Mouse (Mus musculus) mature B cell (primary cell): ENCODE data around the gene Fgf10.

Source experiments
- in situ Hi-C: fragments of 300-500 bp; cut with MboI; formaldehyde crosslinking; loops from 2 replicates; pipeline ENCODE4 v1.14.3; 2019

Fgf10 gene

DNA sequence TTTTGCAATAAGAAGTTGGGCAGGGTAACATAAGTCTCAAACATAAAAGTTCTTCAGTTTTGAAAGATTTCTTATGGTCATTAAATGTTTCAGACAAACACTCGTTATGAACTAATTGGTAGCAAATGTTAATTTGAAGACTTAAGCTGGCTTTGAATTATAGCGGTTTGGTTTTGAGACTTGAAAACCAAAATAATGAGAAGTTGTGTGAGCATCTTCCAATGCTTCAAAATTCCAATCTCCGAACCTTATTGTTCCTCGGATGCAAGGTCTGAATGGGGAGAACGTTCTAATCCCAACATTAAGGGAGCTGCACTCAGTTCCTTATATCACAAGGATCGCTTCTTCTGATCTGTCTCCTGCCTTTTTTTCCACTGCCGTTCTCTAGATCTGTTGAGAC is at the start of gene Fgf10:
TSS of gene Fgf10 (plus strand) at position 301 of the 400 bp plus-strand sequence.
- in situ Hi-C loops = no loop called here

DNA sequence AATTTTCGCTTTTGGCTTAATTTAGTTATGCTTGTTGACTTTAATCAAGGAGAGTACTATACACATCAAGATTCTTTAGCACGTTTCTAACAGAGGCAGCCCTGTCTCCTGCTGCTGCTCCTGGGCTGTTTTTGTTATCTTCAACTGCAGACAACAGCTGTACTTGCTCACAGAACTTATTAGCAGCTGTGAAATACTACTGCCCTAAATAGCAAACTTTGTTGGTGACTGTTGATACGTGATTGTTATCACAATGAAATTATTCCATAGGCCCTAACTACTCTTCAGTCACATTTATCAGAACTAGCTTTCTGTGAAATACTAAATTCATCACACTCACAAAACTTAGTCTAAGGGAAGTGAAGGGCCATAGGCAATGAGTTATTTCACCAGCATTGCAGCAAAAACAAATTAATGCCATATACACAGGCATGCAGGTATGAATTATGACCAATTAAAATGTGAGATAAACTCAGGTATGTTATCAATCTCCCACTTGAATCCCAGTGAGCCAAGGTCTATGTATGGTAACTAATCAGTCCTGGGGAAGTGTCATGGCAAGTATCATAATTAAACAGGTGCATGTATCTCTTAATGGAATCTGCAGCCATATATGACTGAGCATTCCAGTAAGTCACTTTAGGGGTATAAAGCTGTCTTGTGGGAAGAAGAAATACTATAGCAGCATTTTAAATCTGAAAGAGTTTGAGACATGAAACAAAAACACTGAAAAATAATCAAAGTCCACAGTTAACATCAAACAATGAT is 39.7 kb upstream of the Fgf10 start:
- in situ Hi-C loops = no loop called here

DNA sequence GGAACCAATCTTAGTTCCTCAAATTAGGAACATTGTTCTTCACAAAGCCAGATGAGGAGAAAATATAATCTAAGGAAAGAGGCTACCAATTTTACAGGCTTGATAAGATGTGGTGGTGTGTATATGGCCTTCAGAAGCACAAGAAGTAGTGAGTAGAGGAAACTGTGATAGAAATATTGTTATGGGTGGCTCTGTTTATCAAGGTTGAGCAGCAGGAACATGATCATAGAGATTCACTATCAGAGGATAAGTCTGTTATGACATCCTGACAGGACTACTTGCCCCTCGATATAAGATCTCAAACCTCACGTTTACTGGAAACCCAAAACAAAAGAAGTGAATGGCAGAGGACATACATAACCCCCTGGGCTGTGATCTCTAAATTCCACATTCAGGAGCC is 38.1 kb upstream of the Fgf10 start:
- in situ Hi-C loops = no loop called here

DNA sequence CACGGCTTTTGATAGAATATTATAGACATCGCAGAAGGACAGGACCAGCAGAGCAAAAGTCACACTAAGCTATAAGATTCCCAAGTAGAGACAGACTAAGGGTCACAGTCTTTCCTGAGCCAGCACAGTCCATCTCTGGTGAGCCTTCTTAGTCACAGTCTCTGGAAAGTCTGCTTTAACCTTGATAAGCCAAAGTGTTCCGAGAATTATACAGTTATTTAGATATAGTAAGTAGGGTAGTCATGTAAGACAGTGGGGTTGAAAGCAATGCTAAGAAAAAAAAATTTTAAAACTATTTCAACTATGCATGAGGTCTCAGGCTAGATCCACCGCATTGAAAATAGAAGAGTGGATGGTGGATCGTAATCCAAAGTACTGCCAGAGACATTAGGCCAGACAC is 33.5 kb upstream of the Fgf10 start:
- in situ Hi-C loops = no loop called here

DNA sequence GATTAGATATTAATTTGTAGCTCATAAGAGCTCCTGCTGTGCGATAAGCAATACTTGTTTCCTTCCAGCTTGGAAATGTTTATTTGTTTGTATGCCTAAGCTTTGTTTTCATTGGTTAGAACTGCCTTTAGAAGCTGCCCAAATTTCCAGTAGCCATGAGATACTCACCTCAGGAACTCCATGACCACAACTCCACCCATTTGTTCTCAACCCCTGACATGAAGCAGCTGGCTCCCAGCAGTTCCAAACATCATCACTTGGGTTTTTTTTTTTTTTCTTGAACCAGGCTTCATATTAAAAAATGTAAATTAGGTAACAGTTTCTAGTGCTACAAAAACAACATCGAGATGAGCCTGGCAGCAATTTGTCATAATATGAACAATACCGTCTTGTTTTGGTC is 27.0 kb upstream of the Fgf10 start:
- in situ Hi-C loops = no loop called here

DNA sequence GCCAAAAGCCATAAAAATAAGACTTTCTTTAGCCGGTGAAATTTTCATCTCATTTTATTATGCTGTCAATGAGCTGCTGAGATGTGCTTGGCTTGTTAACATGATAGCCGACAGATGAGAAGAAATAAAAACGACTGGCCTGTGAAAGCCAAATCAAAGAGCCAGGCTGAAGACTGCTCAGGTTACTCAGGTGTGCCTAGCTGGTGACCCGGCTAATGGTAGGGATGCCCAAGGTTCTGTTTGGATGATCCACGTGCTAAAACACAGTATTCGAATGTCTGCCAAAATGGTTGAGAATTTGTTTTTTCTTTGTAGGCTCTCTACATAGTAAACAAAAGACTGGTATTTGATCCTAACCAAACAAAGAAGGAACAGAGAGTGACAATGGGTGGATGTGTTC is 26.5 kb upstream of the Fgf10 start:
- in situ Hi-C loops = no loop called here

DNA sequence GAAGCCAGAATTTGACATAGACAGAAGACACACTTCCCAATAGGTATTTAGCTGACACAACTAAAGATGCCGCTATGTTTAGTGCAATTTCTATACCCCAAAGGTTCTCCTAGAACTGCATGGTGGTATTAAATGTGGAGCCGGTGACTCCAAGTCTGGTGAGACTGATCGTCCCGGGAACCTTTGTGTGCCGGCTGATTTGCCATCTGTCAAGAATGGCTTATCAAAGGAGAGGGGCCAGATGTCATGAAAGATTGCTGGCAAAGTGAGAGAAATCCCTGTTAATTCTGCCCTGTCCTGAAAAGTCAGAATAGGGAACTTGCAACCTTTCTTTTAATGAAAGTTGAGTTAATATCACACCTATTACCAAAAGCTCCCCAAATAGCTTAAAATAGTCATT is 12.6 kb upstream of the Fgf10 start:
- in situ Hi-C loops = no loop called here

DNA sequence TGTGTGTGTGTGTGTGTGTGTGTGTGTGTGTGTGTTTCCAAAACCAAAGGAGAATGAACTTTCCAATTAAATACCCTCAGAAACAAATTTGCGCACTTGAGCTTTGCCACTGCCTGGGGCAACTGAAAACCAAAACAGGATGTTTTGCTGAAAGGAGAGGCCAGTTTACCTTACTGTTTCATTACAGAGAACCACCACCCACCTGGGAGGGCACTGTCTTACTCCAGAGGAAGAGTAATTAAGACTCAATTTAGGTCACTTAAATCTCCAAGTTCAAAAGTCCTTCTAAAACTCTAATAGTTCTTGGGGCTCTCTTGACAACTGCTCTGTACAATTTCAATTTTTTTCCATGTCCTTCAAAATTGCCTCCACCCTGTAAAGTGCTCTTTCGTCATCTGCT is 11.6 kb upstream of the Fgf10 start:
- in situ Hi-C loops = no loop called here

DNA sequence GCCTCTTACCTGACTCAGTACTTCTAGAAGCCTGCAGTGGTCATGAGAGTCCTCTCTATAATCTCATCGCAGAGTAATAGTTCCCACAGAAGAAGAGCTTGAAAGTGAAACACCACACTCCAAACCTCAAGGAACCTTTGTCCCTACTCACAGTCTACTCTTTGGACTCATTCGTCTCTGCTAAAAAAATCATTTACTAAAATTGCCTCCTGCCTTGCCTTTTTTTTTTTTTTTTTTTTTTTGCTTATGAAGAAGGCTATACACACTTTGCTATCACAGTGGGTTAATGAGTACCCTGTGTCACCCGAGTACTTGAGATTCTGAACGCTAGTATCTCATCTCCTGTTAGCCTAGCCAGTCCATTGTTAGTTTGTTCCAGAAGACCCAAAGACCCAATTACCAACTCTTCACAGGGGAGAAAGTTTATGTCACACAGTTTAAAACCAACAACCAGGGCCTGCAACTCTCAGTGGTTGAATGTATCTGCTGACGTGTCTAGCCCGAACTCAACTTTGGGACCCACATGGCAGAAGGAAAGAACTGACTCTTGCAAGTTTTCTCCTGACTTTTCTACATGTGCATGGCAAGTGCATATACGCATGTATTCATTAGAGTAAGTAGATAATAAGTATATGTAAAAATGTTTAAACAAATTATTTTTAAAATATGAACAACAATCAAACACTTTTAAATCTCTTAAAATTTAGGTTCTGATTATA is 10.8 kb upstream of the Fgf10 start:
- in situ Hi-C loops = no loop called here

DNA sequence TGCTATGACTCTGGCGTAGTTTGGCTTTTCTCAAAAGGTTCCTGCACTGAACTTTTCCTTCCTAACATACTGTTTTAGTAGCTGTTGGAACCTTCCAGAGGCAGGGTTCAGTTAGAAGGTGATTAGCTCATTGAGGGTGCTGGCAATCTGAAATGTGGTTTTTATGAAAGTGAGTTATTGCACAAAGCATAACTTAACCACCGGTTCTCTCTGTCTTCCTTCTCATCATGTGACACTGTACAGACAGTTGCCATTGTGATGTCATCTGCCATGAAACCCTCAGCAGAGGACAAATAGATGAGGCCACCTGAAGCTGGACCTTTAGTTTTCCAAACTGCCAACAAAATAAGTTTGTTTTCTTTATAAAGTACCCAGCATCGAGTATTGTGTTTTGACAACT is 7.9 kb upstream of the Fgf10 start:
- in situ Hi-C loops = no loop called here

DNA sequence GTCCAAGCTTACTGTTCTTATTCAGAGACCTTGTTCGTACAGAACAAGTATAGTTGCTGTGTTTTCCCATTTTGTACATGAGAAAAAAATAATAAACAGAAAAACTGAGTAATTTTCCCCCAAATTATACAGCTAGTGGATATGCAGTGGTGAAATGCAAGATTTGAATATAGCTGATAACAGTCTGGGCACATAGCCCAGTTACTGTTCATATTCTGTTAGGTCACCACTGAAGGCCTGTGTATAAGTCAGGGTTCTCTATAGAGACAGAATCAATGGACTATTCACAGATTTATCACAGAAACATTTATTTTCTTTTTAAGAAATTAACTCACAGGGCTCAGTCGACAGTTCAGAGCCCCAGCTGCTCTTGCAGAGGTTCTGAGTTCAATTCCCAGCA is 4.7 kb upstream of the Fgf10 start:
- in situ Hi-C loops = no loop called here

DNA sequence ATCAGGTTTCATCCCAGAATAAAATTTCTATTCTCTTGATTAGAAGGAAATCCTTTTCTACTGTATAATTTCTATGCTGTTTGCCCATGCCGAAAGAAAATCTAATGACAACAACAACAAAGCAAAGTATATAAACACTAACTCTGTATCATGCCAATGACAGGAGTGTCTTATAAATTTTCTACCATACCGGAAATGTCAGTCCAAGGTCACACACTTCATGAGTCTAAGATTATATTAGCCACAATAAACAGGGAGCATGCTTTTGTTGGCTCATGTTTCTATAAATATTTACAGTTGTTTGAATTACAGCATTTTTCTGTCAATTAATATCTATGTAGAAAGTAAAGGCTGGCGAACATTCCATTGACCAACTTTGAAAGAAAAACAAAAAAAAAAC is 9.6 kb downstream of the Fgf10 start:
- in situ Hi-C loops = no loop called here

DNA sequence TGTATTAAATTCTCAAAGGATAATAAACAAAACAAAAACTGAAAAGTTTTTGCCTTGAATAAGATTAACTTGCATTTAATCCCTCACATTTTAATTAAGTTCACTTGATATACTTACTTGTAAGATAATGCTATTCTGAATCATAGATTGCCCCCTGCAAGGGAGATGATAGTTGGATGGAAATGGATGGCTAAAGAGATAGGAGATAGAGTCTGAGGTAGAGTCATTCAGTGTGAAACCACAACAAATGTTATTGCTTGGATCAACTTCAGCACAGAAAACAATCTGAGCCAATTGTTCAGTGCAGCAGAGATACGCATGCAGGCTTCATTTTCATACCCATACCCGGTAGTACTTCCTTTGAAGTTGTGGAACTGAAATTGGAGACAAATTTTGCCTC is 23.5 kb downstream of the Fgf10 start:
- in situ Hi-C loops = no loop called here

DNA sequence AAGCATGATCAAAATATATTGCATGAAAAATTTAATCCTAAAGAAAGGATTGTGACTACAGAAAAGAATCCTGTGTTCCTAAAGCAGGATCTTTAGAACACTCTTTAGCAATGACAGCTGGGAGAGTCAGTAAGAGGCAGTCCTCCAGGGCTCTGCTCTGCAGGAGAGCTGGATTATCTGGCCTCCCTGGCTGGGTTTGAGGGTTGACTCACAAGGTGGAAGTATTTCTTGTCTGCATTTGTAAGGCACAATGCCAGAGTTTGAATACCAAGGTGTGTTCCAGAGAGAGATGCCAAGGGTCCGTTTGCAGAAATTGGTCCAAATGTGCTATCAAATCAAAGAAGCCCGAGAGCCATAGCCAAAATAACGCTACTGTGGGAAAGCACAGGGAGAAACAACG is 25.5 kb downstream of the Fgf10 start:
- in situ Hi-C loops = no loop called here

DNA sequence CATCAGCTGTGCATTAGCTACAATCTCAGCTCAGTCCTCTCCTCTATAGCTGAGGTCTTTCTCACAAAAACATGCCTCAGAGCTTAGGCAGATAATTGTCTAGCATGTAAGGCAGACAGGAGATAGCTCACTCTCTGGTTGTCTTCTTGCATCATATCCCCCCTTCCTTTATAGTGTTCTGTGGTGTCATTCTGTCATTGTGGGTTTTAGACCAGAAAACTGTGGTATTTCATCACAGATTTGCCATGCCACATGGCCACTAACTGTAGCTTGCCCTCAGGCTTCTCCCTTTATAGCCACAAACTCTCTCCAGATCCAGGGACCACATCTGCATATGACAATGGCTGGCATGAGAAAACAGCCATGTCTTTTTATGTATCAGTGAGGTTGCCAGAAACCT is 34.1 kb downstream of the Fgf10 start:
- in situ Hi-C loops = no loop called here

DNA sequence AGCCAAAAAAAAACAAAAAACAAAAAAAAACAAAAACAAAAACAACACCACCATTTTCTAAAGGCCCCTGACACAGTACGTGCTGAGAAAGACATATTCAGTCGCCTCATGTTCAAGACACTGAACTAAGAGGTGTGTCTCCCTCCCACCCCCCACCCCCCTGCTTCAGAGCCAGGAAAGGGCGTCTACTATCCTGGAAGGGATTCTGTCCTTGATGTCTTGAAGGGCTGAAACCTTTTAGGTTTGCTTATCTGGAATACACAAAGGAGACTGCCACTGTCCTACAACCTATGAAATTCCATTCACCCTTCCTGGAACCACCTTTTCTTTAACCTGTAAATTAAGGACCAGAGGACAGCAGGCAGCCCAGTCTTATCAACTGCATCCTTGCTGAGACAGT is 36.1 kb downstream of the Fgf10 start:
- in situ Hi-C loops = no loop called here

DNA sequence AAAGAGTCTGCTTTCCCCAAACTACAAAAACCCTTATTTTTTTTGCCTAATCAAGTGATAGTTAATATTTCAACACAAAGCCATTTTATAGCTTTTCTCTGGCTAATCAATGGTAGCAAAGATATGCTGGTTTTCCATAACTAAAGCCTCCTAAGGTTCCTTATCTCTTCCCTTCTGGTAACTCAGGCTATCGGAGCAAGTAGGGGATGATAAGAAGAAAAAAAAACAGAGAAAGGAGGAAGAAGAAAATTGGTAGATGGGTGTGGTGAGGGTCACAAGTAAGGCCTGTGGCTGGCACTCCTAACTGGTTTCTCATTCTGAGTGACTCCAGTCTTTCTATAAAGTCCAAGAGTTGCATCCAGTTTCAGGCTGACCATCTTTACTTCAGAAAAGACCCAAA is 40.3 kb downstream of the Fgf10 start:
- in situ Hi-C loops = no loop called here

DNA sequence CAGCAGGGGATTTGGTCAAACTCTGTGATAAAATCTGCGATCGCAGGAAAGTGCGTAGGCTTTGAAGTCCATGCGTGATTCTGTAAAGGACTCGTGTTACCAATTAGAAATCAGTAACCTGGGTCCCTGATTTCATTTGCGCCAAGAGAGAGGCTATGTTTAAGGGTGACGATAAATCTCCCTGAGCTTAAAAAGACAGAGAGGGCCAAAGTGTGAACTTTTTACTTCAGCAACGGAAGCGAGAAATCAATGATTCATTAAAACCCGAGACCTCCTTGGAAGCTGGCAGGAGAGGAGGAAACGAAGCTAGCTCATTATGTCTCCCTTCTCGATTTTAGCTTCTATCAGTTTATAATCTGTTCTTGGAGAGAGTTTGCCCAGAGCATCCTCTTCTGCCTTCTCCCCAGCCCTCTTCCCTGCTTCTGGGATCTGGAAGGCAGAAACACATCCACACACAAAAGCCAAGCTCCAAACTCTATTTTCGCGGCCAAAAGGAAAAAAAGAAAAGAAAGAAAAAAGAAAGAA is 44.1 kb downstream of the Fgf10 start:
- in situ Hi-C loops = no loop called here

DNA sequence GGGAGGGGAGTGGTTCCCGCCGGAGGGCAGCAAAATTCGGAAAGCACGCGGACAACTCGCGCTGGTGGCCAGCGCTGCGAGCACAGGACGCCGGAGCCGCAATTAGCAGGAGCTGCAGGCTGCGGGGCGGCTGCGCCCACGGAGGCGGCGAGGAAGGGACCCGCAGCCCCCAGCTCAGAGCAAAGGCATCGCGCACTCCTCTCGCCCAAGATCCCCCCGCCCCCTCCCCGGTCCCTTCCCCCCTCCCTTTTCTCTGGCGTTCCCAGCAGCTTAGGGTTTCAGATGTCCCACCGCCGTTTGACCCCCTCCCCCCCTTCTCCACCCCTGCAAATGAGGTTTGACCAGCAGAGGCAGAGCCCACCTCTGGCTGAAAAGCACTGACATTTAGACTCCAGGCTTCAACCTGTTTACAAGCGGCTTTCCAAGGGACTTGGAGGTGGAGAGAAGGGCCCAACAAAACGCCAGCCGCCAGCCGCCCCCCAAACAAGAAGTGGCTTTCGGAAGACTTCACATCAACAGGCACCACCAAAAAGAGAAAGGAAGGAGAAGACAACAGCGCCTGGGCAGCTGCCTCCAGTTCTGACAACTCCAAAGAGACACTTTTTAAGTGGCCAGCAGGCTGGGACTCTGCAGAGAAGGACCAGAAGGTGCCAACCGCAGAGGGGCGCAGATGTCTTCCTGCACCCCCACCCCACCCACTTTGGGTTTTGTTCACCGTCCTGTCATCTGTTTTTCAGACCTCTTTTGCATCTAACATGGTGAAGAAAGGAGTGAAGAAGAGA is 44.9 kb downstream of the Fgf10 start:
- in situ Hi-C loops = no loop called here

DNA sequence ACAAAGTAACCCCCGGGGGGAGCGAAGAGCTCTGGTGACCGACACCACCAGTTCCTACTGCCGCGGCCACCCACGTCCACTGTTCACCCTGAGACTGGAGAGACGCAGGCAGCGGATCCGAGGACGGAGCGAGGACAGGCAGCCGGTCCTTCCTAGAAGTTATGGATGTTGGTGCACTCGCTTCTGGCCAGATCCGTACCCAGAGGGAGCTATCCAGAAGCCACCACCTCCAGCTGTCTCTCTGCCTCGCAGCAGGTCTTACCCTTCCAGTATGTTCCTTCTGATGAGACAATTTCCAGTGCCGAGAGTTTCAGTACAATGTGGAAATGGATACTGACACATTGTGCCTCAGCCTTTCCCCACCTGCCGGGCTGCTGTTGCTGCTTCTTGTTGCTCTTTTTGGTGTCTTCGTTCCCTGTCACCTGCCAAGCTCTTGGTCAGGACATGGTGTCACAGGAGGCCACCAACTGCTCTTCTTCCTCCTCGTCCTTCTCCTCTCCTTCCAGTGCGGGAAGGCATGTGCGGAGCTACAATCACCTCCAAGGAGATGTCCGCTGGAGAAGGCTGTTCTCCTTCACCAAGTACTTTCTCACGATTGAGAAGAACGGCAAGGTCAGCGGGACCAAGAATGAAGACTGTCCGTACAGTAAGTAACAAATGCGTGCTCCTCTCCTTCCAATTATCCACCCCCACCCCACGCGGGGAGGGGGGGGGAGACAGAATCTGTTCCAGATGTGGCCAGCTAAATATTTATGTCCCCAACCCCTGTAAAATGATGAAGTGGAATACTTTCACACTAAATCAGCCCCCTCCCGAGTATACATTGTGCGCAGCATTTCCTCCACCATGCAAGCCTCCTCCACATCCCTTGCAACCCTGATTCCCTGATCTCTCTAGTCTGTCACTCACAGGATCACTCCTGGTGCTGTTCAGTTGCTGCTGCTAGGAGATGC is 45.8 kb downstream of the Fgf10 start:
- in situ Hi-C loops = no loop called here

DNA sequence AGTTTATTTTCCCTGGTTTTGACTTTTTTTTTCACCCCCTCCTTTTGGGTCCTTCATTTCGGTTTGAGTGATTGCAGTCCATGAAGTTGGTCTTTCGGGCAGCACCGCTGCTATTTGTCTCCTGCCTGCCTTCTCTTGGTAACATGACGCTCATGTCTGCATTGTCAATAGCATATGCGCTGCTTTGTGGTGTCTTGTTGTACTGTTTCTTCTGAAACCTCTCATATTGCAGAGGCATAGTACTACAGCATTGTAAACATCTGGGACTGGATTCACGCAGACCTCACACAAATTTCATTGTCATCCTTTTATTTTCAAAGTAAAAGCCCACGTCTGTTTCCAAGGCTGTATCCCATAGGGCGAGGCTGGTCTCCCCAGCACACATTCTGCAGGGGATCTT is 46.7 kb downstream of the Fgf10 start:
- in situ Hi-C loops = no loop called here

DNA sequence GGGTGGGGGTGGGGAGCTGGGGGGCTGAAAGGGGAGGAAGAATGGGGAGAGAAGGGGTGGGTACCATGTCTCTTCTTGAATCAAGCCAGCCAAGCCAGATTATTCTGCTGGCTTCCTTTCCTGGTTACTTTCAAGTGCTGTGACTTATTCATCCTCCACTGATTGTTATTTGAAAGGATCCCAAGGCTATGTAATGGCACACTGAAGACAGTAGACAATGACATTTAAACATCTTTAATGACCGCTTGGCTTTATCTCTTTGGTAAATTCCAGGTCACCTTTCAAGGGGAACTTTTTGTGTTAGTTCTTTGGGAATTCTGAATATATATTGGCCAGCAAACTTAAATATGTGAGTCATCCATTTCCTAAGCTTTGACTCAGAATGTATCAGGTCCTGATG is 47.1 kb downstream of the Fgf10 start:
- in situ Hi-C loops = no loop called here
